Mouse (Mus musculus) MEL-GATA-1-ER (cell line): ENCODE measurements around the gene Dgka.

Experiments
- DNase-seq: peaks from one replicate; pipeline ENCODE4 v3.0.0-alpha.2; 2012; ENCODE audit warnings: low read depth; ENCODE audit errors: extremely low read depth

Dgka gene

DNA sequence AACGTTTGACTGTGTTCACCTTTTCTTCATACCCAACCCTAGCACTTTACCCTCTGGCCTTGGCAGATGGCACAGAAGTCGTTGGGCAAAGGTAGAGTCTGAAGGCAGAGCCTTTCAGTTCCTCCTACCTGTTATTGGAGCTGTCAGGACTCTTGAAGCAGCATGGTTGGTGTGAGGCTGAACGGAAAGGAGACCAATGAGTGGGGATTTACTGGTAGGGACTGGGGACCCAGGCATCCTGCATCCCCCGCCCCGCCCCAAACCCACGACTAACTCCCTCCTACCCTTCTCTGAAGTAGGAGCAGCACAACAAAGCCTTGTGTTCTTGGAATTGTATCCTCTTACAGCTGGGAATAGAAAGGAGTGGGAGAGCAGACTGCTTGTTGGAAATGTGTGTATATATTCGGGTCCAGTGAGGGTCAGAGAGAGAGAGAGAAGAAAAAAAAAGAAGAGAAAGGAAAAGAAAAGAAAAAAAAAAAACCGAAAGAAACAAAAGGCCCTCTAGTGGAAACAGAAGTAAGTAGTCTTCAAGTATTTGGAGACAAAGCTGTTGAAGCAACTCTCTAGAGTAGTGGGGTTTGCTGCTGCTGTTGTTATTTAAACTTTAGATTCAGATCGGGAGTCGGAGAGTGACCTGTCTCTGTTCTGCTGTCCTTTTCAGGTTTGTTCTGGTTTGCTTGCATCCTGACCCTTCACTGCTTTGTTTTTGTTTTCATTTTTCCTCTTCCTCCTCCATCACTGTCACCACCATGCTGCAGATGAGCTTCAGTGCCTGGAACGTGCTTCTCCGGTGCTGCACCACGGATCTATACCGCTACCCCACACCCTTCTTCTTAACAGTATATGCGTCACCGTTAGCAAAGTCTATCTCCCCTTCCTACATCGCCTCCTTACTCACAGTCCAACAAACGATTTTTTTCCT is at the start of gene Dgka:
TSS of gene Dgka (minus strand) at position 176 of the 922 bp plus-strand sequence.
- peak; percentile 53 for DNase-seq

DNA sequence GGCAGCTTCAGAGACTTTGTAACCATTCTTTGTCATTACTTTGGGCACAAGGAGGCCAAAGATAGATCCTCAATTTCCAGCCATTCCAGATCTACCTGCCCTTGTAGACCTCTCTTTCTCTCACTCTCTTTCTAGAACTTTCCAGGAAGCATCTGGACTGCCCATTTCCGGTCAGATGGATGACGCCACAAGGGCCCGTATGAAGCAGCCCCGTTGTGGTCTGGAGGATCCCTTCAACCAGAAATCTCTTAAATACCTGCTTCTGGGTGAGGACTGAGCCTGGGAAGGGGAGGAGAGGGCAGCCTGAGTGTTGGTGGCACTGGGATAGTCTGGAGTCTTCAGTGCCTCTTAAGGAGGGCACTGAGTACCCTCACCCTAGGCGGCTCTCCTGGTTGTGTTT is 49.7 kb upstream of the Dgka start:
- DNase-seq, result no peak

DNA sequence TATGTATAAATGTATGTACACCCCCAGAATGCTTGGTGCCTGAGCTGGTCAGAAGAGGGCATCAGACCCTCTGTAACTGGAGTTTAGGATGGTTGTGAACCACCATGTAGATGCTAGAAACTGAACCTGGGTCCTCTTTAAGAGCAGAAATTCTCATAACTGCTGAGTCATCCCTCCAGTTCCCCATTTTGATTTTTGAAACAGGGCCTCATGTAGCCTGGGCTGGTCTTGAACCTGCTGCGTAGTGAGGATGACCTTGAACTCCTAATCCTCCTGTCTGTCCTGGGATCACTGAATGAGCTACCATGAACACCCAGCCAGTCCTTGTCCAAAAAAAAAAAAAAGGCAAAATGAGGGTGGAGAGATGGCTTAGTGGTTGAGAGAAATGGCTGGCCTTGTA is 48.6 kb upstream of the Dgka start:
- peak; percentile 52 for DNase-seq

DNA sequence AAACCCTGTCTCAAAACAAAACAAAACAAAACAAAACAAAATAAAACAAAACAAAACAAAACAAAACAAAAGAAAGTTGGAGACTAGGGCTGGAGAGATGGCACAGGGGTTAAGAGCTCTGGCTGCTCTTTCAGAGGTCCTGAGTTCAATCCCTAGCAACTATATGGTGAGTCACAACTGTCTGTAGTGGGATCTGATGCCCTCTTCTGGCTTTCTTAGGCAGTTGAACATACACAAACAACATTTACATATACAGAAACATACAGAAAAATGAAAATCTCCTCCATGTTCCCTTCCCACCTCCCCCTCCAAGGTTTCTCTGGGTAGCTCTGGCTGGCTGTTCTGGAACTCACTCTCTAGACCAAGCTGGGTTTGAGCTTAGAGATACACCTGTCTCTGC is 47.4 kb upstream of the Dgka start:
- DNase-seq, result no peak

DNA sequence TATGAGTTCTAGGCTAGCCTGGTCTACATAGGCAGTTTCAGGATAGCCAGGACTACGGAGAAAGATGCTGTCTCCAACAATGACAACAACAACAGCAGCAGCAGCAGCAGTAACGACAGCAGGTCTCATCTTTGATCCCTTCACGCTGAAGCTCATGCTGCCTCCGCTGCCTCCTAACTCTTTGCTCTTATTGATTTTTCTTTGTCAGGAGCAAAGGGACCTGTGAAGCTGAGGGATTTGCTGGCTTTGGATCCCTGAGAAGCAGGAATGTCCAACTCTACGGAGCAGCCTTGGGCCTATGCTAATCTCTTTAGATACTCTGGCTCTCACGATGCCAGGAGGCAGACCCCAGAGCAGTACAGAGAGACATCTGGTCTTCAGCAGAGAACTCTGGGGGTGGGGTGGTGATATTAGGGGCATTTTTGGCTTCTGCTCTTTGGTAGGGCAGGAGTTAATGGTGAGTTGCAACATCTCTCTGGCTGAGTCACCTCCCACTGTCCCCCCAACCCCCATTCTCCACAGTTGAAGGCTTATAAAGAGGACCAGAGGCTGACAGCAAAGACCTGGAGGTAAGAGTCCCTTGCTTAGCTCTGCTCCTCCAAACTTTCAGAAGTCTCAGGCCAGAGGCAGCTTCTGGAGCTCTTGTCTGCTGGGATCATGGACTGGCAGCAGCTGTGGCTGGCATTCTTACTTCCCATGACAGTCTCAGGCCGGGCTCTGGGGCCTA is 45.9 kb upstream of the Dgka start, which contains the start of gene Mmp19:
TSS of gene Mmp19 (plus strand) at position 513 of the 727 bp plus-strand sequence.
- no peak for DNase-seq

DNA sequence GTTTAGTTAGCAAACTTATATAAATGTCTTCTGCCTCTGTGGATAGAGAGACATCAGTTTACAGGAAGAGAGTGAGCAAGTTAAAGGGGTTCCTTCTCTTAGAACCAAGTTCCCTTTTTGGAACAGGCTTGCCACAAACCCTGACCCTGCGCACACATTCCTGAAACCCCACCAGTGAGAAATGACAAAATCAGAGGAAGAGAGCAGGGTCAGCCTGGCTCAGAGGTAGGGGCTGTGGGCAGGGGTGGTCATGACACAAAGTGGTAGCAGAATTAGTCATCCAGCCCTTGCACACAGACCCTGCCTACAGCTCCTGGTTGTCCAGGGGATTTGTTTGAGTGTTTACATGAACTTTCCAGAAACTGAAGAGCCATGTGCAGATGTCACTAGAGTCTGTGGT is 35.5 kb upstream of the Dgka start:
- DNase-seq, result no peak

DNA sequence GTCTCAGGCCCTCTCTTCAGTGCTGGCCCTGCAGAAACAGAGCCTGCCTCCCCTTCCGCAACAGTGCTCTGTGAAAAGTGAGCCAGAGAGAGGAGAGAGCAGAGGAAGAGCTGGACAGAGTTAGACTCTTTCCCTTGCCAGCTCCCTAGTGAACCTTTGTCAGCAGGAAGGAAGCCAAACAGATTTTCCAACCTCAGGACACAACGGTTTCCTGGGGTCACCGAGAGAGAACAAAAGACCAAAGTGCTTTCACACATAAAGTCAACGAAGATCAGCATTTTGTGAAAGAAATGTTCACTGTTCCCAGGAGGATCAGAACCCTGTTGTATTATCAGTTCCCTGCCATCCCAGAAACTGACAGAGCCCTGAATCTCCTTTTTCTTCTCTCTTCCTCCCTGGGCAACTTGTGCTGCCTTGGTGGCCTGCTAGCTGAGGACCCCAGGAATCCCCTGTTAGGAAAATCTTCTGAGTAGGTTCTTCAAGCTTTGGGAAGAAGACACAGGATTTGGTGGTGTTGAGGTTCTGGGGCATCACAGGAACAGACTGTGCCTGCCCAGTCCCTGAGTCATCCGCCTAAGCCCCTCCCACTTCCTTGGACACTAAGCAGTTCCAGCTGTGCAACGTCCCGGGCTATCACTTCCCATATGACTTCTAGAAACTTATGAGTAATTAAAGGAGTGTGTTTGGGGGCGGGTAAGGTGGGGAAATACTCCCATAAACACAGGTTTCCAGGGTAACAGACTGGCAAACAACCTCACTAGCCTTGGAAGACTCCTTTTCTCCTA is 34.5 kb upstream of the Dgka start:
- peak; percentile 44 for DNase-seq

DNA sequence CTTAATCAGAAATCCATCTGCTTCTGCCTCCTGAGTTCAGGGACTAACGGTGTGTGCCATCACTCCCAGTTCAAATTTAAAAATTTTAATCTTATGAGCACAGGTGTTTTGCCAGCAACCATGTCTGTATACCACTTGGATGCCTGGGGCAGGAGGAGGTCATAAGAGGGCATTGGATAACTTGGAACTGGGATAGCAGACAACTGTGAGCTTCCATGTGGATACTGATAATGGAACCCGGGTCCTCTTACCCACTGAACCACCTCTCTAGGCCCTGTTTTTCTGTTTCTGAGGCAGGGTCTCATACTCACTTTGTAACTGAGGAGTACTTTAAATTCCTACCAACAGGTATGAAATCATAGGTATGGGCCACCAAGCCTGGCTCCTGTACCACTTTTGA is 33.8 kb upstream of the Dgka start:
- DNase-seq, result no peak

DNA sequence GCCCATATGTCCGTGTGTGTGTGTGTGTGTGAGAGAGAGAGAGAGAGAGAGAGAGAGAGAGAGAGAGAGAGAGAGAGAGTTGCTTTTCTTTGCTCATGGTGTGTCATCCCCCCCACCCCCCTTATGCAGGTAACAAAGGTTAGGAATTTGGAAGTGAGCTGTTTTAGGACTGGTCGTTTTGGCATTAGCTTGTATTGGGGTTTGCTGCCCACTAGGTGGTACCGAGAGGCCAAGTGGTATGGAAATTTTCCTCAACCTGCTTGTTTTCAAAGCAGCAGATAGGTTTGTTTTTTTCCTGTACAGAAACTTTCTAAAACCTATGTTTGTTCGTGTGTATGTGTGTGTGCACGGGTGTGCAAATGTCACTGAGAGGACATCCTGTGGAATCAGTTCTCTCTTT is 29.0 kb upstream of the Dgka start:
- no peak for DNase-seq

DNA sequence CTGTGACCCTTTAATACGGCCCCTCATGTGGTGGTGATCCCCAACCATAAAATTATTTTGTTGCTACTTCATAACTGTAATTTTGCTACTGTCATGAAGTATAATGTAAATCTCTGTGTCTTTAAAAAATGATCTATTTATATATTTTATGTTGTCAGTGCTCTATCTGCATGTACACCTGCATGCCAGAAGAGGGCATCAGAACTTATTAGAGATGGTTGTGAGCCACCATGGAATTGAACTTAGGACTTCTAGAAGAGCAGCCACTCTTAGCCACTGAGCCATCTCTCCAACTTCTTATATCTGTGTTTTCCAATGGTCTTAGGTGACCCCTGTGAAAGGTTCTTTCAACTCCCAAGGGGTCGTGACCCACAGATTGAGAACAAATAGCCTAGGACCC is 28.2 kb upstream of the Dgka start:
- DNase-seq, result no peak

DNA sequence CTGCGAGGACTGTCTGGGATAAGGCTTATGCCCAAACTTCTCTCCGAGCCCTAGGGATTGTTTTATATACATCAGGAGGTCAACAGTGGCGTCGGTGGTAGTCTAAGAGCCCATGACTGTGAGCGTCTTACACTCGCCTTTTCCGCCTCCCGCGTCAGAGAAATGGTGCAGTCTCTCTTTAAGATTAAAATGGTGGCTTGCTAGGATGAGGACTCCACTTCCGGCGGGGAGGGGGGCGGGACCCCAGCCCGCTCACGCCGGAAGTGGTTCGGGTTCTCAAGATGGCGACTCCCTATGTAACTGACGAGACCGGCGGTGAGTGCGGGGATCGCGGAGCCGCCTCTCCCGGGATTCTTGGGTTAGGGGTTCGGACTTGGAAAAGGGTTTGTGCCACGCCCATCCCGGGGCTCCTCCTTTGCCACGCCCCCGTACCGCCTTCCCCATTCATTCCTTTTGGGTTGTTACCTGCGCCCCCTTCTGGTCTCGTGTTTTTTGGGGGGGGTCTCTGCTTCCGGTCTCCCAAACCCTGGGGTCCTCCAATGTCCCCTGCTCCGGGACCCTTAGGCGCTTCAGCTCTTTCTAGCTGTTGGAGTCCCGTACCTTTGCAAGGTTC is 3.7 kb upstream of the Dgka start:
- DNase-seq, result peak; percentile 83

DNA sequence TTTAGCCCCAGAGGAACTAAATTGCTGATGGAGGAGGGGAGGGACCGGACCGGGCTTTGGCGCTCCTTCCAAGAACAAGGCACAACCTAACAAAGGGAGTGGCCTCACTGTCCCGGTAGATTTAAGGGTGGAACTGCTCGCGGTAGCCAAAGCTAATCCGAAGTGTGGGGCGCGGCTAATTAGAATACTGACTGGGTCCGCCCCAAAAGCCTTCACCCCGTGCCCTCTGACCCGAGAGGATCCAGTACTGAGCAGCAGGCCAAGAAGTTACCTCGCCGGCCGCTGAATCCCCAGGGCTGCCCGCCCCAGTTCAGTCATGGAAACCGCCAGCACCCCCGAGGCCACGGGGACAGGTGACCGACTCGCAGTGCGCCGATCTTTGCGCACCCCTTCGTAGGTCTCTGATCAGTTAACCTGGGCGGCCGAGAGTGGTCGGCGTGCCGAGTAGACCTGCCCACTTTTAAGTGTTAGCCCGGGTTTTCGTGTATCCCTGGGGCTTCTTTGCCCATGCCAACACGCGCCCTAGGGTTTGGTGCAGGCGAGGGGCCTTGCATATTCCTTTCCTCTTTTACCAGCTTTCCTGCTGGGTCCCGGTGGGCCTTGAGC is 3.1 kb upstream of the Dgka start, which contains the start of gene Pym1:
TSS of gene Pym1 (plus strand) at position 244 of the 606 bp plus-strand sequence.
- DNase-seq, result peak; percentile 82

DNA sequence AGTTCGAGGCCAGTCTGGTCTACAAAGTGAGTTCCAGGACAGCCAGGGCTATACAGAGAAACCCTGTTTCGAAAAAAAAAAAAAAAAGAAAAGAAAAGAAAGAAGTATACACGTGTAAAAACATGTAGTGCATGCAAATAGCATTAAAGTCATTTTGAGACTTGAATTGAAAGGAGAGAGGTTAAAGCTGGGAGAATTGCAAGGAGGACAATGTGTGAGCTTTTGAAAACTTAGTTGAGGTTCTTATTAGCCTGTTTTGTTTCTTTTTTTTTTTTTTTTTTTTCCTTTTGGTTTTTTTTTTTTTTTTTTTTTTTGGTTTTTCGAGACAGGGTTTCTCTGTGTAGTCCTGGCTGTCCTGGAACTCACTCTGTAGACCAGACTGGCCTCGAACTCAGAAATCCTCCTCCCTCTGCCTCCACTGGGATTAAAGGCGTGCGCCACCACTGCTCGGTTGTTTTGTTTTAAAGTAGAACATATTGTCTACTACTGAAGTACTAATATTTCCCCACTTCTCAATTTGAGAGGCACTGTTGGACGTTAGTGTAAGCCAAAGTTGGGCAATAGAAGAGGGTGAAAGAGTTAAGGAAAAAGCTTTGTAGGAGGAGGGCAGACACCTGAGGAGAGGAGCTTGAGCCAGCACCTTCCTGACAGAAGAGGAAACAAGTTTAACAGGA is 2.5 kb upstream of the Dgka start:
- DNase-seq, result no peak

DNA sequence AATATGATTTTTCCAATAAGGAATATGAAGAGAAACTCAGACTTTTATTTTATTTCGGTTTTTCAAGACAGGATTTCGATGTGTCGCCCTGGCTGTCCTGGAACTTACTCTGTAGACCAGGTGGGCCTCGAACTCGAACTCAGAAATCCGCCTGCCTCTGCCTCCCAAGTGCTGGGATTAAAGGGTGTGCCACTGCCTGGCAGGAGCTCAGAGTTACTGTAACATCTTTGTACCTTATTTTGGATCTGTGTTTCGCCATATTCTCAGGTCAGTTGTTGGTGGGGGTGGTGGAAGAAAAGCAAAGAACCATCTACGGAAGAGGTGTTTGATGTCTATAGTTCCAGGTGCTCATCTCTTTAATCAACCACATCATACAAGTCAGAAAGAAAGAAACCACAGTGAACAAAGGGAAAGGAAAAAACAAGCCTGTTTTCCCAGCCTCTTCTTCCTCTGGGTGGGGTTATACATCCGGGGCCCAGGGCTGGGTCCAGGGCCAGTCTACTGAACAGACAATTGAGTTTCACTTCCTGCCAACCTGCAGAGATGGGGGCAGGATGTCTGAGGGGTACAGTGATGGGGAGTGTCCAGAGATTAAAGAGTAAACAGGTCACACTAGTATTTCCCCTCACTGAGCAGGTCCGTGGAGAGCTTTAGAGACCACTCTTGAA is 1.4 kb upstream of the Dgka start:
- no peak for DNase-seq

DNA sequence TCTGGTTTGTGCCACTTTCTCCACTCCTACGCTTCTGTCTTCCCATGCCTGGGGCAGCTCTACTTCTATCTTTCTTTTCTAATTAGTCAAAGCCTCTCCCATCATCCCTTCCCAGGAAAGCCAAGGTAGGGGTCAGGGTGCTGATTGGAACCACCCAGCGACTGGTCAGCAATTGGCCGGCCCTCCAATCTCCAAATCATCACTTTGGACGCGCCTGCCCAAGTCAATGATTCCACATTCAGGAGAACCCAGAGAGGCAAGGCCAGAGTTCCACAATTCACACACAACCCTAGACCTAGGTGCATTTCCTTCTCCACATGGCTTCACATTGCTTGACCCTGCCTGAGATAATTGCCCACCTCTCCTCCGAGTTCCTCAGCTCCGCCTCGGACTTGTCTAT is 444 bp downstream of the Dgka start:
- no peak for DNase-seq

DNA sequence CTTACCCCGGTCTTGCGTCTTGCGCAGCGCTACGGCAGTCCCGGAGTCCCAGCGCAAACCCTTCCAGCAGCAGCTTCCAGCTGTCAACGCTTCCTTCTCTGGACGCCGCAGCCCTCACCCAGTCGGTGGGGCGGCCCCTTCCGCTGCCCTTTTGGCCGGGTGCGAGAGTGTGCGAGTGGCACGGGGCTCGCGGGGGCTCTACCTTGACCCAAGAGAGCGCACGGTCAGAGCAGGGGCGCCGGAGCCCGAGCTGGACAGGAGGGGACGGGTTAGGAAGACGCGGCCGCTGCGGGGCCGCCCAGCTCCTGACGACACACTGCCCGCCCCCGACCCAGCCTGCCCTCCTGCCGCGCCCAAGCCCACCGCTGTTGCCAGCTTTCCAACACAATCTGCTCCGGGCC is 864 bp downstream of the Dgka start:
- no peak for DNase-seq

DNA sequence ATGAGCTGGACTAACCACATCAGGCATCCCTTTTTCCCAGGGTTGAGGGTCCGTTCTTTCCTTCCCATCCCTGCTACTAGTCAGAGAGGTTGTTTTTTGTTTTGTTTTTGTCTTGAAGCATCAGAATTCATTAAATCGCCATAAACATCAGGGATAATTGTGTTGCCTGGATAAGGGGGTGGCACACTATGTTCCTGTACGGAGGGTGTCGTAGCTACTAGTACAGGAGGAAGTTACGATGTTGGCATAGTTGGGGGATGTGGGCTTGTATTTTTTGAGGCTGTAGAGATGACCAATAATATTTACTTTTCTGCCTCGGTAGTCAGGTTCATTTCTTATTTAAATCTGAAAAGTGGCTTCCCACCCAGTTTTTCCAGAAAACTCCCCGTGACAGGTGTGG is 1.4 kb downstream of the Dgka start:
- DNase-seq, result no peak

DNA sequence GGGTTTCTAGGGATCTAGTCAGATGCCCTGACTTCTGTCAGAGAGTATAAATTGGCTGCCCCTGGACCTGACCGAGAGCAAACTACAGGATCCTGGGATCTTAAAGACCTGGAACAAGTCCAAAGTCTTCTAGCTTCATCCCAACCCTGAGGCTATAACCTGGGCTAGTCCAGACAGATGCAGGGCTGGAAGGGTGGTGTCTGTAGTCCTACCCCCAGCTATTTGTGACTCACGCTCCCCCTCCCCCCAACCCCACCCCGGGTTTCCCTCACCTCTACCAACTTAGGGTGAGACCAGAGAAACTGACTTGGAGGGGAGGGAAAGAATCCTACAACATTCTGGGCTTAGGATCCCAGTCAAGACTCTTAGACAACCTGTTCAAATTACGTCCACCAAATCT is 2.0 kb downstream of the Dgka start:
- no peak for DNase-seq

DNA sequence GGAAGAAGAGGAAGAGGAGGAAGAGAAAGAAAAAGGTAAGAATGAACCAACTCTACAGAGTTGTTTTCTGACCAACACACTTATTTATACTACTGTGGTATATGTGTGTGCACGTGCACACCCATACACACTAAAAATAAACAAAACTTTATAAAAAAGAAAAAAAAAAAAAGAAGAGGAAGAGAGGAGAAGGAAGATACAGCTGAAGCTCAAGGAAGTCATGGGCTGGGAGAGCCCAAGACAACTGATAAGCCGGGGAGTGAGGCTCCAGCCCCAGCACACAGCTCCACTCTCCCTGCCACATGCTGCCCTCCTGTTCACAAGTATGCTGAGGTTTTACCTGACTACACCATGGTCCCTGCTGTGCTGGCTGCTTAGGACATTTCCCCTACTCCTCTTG is 4.4 kb downstream of the Dgka start:
- peak; percentile 73 for DNase-seq

DNA sequence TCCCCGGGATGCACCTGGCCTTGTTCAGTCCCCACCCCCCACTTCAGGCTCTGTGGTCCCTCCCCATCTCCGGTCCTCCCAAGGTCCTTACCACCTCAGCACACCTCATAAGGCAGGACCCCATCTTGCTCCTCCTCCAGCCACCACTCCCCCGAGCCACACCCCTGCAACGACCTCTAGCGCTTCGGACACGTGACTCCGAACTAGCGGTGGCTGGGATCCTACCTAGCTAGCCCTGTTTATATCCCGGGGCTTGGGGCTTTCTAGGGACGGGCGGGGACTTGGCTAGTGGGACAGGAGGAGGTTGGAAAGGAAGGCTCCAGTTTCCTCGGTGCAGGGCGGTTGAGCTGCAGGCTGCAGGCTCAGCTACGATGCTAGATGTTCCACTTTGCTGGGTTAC is 7.2 kb downstream of the Dgka start:
- DNase-seq, result no peak
